Mouse (Mus musculus) adrenal gland, postnatal 4 days (tissue): ENCODE results near the gene Glb1. TPM values are rescaled to one million over a fixed set of nuclear protein-coding genes. Genes with fewer than 3 reads are reported as not detected.
"Not testable (repeated sequence)": the region's sequence is repeated elsewhere in the genome, so short reads cannot be mapped to it uniquely, and the experiment has no call there.

Experiments
- DNase-seq, 2 experiments: peaks; one replicate each; pipeline ENCODE4 v3.0.0; 2021 to 2022; ENCODE audit warnings: low spot score in 2 of 2, mixed read lengths in 2 of 2
- total RNA-seq, 2 experiments: library from RNA; stranded (reverse); gene quantifications; 2 replicates each; pipeline ENCODE4 v1.2.3; 2021

Gene Glb1
- total RNA-seq, 2 experiments from 2014 or later, result 38.7 to 45.5 TPM

DNA sequence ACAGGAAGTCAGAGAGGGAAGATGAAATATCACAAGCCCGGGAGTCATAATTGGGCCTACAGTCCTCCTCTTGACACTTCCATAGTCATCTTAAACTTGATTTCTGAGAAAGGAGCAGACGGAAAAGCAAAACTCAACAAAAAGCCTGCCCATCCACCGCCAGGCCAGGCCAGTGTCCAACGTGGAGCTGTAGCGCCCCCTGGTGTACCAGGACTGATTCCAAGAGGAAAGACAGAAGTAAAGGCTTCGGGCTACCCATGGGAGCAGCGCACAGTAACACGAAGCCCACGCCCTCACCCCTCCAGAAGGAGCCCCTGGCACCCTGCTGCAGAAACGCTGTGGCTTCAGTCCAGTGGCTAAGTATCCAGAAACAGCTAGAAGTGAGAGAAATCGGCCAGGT, 97.3 kb downstream of the Glb1 start:
- peak; percentile 72 to 82 for DNase-seq

DNA sequence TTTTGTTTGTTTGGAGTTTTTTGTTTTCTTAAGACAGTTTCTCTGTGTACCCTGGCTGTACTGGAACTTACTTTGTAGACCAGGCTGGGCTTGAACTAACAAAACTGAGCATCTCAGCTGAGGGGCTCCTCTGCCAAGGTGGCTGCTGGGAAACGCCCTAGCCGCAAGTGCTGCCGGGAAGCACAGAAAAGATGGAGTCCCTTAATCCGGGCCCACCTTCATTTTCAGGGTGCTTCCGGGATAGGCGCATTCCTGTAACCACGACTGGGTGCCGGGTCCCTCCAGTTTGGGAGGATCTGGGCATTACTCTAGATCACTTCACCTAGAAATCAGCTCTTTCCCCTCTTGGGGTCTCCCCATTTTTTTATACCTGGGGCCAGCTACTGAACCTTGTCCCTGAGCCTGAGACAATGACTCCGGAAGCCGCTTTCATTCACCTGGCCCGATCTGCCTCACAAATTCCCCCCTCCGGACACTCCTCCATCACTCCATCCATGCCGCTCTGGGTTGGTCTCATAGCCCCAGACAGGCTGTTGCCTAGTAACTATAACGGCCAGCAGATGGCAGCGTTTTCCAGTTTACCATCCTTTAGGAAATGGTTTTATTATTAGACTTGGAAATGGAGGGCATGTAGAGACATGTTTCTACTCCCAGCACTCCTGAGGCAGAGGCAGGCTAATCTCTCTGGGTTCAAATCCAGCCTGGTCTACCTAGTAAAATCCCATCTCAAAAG, 99.1 kb downstream of the Glb1 start:
- peak in 1 of 2 experiments; percentile 20 for DNase-seq

DNA sequence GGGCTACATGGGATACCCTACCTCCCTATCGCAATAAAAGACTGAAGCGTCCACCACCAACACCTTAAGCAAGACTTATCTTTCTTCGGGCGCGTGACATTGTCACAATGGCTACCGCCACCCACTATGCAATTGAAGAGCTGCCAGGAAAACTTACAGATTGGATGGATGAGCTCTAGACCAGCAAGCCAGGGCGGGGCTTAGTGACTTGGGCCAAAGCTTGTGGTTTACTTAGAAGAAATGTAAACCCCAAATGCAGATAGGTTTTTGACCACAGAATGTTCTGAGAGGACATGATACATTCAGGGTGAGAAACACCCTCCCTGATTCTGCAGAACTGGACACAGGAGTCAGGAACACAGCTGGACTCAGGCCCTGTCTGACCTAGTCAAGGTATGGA, 100.2 kb downstream of the Glb1 start:
- DNase-seq, result no peak

DNA sequence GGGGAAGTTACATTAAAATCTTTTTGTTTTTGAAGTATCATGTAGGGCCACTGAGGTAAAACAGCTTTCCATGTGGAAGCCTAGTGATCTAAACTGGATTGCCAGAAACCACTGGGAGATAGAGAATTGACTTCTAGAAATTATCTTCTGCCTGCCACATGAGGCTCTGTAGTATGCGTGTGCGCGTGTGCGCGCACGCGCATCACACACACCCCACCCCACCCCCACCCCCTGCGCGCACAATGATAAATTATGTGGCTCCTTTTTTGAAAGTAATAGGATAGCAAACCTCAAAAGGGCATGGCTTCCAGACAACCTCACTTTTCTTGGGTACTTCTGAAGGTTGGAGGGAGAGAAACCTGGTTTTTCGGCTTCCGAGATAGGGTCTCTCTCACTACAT, 101.0 kb downstream of the Glb1 start:
- DNase-seq, result no peak

DNA sequence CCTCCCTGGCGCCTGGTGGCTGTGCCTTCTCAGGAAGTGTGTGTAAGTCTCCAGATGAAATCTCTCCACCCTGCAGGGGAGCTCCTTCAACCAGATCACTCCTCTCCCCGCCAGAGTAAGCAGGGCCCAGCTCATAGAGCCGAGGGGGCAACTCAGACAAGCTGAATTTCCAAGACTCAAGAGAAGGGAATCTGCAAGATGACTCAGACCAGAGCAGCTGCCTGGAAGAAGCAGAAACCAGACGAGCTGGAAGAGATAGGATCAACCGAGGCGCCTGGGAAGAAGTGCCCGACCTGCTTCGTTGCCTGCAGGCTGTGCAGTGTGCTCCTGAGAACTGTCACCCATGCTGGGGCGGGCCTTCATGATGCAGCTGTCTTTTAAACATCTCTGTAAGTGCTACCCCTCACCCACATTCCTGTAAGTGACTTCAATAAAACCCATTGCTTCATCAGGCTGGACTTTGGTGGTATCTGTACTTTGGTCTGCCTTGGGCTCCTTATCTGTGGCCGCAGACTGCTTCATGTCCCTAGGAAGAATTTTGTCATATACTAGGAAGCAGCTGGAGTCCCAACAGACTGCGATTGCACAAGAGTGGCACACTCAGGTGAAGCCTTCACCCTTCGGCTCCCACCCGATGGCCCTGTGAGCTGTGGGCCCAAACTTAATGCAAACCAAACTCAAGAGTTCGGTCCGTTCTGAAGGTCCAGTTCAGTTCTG, 102.0 kb downstream of the Glb1 start:
- DNase-seq, result no peak

DNA sequence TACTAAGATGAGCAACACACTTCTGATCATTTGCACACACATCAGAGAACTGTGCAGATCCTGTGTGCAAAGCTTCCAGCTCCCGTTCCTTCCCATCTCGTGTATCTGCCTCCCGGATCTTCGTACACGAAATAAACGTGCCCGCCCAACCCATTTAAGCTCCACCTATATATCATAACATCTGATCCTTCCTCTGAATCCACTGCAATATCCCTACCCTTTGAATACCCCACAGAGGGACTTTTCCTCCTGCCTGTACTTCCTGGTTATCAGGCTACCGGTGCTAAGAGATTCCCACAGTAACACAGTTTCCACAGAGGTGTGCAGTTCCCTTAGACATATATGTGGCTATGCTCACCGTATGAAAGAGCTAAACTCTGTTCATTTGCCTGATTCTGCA, 103.9 kb downstream of the Glb1 start, which contains the start of gene Ccr4:
TSS of gene Ccr4 (minus strand) at position 101 of the 400 bp plus-strand sequence.
- DNase-seq, result no peak

DNA sequence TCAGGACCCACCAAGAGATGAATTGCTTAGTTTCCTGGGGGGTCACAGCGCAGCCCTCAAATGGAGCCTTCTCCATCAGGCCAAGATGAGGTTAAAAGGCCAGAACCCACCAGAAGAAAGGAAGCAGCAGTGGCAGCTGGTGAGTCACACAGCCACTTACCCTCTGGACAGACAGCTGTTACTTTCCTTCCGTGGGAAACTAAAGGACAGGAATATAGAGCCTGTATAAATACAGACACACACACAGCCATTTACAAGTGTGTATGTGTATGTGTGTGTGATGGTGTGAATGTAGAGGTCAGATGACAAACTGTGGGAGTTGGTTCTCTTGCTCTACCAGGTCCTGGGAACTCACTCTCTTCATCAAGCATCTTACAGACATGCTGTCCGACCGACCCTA, 105.7 kb downstream of the Glb1 start:
- DNase-seq, result no peak

DNA sequence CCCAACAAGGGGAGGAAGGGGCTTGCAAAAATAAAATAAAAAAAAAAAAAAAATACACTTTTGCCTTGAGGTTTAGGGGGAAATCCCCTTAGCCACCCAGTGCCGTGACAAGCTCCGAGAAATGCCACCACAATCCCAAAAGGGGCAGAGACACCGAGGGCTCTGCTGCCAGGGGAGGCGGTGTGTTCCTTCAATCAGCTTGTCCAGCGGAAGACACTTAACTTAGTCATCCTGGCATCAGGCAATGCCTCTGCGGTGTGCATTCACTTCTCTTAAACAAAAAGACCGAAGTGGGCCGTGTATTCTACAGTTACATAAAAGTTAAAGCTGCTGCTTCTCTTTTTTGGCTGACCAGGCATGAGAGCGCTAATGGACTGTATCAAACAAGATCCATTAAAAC, 106.5 kb downstream of the Glb1 start:
- DNase-seq, result no peak

DNA sequence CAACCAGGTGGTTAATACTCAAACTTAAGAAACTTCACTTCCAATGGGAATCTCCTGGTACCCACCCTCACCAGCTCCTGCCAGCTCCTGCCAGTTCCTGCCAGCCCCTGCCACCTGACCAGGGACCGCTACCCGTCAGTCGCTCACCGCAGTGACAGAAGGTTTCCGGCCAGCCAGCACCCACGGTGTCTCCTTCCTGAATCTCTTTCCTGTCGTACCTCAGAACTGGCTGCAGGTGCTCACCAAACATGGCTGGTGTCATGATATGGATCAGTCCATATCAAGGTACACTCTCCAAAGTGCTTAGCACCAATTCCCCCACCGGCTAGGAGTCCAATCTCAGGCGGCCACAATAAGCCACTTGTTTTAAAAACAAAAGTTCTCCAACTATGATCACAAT, 108.9 kb downstream of the Glb1 start:
- no peak for DNase-seq

DNA sequence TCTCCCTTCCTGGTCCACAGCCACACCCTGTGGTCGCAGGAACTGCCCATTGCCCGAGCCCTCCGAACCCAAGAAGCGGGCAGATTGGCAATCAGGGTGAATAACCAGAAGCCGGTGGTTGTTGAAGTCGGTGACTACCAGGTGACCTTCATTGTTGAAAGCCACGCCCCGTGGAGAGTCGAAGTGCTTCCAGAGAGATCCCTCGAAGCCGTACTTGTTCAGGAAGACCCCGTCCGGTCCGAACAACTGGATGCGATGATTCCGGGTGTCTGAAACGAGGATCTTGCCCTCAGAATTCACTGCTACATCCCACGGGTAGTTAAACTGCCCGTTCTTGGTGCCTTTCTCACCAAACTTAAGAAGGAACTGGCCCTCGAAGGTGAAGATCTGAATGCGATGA, 112.0 kb downstream of the Glb1 start:
- DNase-seq, result no peak

DNA sequence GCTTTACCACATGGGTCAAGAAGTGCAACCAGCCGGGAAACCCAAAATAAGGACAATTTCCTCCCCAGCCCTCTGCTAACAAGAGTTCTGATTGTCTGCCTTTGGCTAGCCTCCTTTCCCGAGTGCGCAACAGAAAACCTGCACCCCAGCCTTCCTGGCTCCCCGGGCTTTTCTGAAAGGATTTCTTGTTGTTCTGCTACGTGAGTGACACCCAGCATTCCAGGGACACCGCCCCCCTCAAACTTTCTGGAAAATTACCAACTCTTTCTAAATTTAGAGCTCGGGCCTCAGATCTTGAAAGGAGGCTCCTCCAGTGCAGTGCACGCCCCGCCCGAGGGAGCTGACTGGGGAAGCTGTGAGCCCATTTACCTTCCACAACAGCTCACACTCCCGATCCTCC, 114.5 kb downstream of the Glb1 start, which contains the start of gene C130032M10Rik:
TSS of gene C130032M10Rik (plus strand) at position 334 of the 400 bp plus-strand sequence.
- no peak for DNase-seq

DNA sequence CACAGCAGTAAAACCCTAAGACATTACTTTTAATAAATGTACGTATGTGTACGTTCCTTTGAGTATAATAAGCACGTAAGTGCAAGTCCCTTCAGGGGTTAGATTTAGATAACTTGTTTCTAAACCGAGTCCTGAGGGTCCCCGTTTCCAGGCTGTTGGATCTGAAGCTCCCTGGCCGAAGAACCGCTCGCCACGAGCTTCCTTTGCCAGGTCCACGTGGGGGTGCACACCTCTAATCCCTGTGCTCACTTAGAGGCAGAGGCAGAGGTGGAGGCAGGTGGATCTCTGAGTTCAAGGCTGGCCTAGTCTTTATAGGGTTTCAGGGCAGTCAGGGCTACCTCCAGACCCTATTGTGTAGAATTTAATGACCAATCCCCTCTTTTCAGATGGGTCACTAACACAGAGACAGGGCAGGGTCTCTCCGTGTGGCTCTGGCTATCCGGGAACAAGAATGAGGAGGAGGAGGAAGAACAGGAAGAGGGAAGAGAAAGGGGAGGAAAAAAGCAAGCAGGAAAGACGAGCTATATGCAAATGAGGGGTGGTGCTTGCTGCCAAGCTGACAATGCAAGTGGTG, 117.1 kb downstream of the Glb1 start:
- no peak for DNase-seq

DNA sequence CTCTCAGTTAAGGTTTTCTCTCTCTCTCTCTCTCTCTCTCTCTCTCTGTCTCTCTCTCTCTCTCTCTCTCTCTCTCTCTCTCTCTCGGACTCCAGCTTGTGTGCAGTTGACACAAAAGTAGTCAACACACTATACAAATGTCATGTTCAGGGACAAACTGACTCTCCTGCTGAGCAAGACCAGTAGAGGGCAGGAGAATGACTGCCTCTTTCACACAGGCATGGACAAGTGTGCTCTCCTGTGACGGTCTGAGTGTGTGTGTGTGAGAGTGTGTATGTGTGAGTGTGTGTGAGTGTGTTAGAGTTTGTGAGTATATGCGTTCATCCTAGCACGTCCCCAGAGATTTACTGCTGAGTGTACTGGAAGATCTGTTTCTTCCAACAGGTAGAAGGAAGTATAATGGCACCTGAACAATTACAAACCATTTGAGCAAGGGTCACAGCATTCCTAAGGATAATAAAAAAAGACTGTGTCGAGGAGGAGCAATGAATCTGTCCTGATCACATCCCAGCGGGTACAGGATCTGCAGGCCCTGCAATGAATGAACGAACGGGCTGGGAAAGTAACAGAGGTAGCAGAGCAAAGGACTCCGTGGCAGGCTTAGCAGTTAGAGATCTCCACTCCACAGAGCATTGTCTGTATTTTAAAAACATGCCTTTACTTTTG, 118.1 kb downstream of the Glb1 start:
- no peak for DNase-seq

DNA sequence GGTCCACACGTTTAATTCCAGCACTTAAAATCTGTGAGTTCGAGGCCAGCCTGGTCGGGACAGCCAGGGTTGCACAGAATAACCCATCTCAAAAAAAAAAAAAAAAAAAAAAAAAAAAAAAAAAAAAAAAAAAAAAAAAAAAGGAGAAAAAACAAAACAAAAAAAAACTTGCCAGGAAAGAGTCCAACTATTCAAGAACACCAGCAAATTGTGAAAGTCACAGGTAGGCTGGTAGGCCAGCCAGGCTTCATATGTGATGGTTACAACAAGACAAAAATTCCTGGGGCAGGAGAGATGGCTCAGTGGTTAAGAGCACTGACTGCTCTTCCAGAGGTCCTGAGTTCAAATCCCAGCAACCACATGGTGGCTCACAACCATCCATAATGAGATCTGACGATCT, 119.7 kb downstream of the Glb1 start:
- not testable (repeated sequence) for DNase-seq

DNA sequence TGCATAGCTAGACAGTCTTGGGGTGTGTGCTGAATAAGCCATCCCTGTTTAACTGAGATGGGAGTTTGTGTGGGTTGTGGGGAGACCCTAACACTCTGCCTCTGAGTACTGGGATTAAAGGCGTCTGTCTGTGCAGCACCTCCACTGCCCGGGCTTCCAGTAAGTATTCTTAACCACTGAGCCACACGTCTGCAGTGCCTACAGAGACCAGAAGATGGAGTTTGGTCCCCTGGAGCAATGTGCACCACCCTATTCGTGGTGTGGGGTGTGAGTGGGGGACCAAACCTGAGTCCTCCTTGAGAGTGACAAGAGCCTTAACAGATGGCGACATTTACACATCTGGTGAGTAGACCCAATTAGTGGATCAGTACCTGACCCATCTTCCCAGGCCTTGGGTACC, 121.2 kb downstream of the Glb1 start:
- no peak for DNase-seq

DNA sequence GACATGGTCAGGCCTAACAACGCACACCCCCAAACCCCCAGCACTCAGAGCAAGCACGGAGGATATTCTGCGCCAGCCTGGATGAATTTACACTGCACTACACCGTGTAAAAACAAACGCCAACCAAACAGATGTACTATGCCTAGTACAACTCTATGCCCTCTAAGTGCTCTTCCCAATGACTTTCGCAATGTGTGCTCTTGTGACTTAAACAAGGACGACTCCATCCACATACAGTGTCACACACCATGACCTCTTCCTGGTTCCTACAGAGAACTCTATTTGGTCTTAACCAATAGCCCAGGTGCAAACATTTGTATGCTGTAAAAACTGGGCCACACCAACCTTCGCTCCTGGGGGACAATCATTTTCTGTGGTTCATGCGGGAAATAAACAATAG, 121.6 kb downstream of the Glb1 start:
- DNase-seq, result no peak

Other genes starting within 250 kb of the Glb1 start
- not detected for gene Bcl2a1c, start 70.9 kb upstream of the Glb1 start, total RNA-seq
- gene Crtap, start 10.4 kb upstream of the Glb1 start, total RNA-seq, result 100 to 1,000 TPM; 155 to 160 TPM
- 10 to 100 TPM; 10.6 to 10.8 TPM for gene Tmppe, start within 50 bp of the Glb1 start, total RNA-seq
- not detected for gene Ccr4, start 103.8 kb downstream of the Glb1 start, total RNA-seq
- gene C130032M10Rik, start 114.6 kb downstream of the Glb1 start, total RNA-seq, result not detected
- under 1 TPM in 1 of 2 experiments, not detected in 1; 0.36 TPM for gene Trim71, start 163.3 kb downstream of the Glb1 start, total RNA-seq
- 10 to 100 TPM; 59.5 to 61.9 TPM for gene Cnot10, start 239.1 kb downstream of the Glb1 start, total RNA-seq